ENCODE assay signal across 8 mouse cellular contexts in the genomic region with DNA sequence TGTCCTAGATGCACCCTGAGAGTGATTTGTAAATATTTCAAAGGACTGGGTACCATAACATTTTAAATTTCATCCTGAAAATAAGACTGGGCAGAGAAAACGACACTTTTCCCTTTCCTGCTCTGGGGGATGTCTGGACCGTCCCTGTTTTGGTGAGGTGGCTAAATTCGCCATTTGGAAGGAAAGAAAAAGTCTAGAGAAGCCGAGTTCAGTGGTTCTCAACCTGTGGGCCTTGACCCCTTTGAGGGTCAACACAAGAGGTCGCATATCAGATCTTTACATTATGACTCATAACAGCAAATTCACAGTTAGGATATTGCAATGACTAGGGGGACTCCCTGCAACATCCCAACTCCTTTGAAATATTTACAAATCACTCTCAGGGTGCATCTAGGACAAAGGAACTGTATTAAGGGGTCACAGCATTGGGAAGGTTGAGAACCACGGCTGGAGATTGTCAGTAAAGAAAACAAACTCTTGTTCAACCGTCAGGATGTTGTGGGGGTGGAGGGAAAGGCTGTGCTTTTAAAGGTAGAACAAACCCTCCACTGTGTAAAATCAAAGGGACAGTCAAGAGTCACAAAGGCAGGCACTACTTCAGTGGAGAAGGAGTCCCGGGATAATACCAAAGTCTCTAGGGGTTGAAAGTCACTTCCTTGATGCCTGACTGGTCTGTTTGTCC. TPM values are rescaled to one million over a fixed set of nuclear protein-coding genes. Genes with fewer than 3 reads are reported as not detected.
A peak's percentile ranks its signal among the peaks of the same experiment; 100 is the strongest.
DNase-seq lines count a peak whose midpoint lies in the region; ATAC-seq lines count a peak whose summit lies in the region.

No protein-coding gene starts in this region.

- H3K4me1 ChIP-seq in kidney, embryonic 16.5 days (ENCODE audit: insufficient read depth, low read length): peaks cover 43% of the 10 kb centered on the region
- peaks cover 10% of the 10 kb centered on the region for H3K4me1 ChIP-seq in hindbrain, embryonic 16.5 days (ENCODE audit: control insufficient read depth, insufficient read depth, low read depth, low read length)
- peaks cover 9% of the 10 kb centered on the region for H3K4me1 ChIP-seq in midbrain, embryonic 16.5 days (ENCODE audit: control insufficient read depth, insufficient read depth, low read length)

- peak overlapping the region; percentile 9; the same call in 1 of the 2 replicates for H3K27ac ChIP-seq in kidney, embryonic 16.5 days (ENCODE audit: low read length)
- peak overlapping the region; percentile 65 for H3K27ac ChIP-seq in hindbrain, embryonic 16.5 days (ENCODE audit: low read depth, low read length)
- peak overlapping the region; percentile 47; the same call in 1 of the 2 replicates for H3K27ac ChIP-seq in midbrain, embryonic 16.5 days (ENCODE audit: low read length)

- ATAC-seq in kidney, embryonic 16.5 days (ENCODE audit: low FRiP score, low TSS enrichment): no peak
- no peak for ATAC-seq in hindbrain, embryonic 16.5 days
- ATAC-seq in midbrain, embryonic 16.5 days: no peak

- peak overlapping the region; percentile 85 for H3K4me3 ChIP-seq in kidney, embryonic 16.5 days (ENCODE audit: low read length)
- H3K4me3 ChIP-seq in hindbrain, embryonic 16.5 days (ENCODE audit: low read length): peak overlapping the region; percentile 78
- peak overlapping the region; percentile 79 for H3K4me3 ChIP-seq in midbrain, embryonic 16.5 days (ENCODE audit: low read depth, low read length)

- no peak for DNase-seq in kidney, adult 18-20 months
- DNase-seq in embryo, embryonic 9.5 days (ENCODE audit: extremely low spot score): peak; percentile 57
- DNase-seq in gastrocnemius, postnatal 25 days: no peak
- no peak for DNase-seq in gastrocnemius, postnatal 4 days (ENCODE audit: low spot score in 2 of 2)
- no peak for DNase-seq in right cerebral cortex, adult 2 months (ENCODE audit: low spot score in 2 of 2)

- 20% methylated on average over 8 of the region's 8 CpGs for WGBS in kidney, embryonic 16.5 days
- 31% methylated on average over 8 of the region's 8 CpGs for WGBS in hindbrain, embryonic 16.5 days
- 28% methylated on average over 8 of the region's 8 CpGs for WGBS in midbrain, embryonic 16.5 days

- no peaks in the 10 kb centered on the region for H3K9me3 ChIP-seq in kidney, embryonic 16.5 days (ENCODE audit: low read length)
- no peaks in the 10 kb centered on the region for H3K9me3 ChIP-seq in hindbrain, embryonic 16.5 days (ENCODE audit: control insufficient read depth, low read length)
- no peaks in the 10 kb centered on the region for H3K9me3 ChIP-seq in midbrain, embryonic 16.5 days (replicated peaks; ENCODE audit: control insufficient read depth, low read length, poor library complexity, severe bottlenecking)

- no peaks in the 10 kb centered on the region for H3K27me3 ChIP-seq in kidney, embryonic 16.5 days (ENCODE audit: insufficient read depth, low read length)
- no peaks in the 10 kb centered on the region for H3K27me3 ChIP-seq in hindbrain, embryonic 16.5 days (replicated peaks; ENCODE audit: control insufficient read depth, insufficient read depth, low read length)
- H3K27me3 ChIP-seq in midbrain, embryonic 16.5 days (ENCODE audit: control insufficient read depth, insufficient read depth, low read depth, low read length): no peaks in the 10 kb centered on the region

- H3K4me2 ChIP-seq in kidney, embryonic 16.5 days (replicated peaks; ENCODE audit: low read depth, low read length): peak overlapping the region; percentile 72
- peak overlapping the region; percentile 96 for H3K4me2 ChIP-seq in hindbrain, embryonic 16.5 days (ENCODE audit: low read length)
- H3K4me2 ChIP-seq in midbrain, embryonic 16.5 days (ENCODE audit: low read length): peak overlapping the region; percentile 91

- H3K36me3 ChIP-seq in kidney, embryonic 16.5 days (ENCODE audit: insufficient read depth, low read length): no peaks in the 10 kb centered on the region
- no peaks in the 10 kb centered on the region for H3K36me3 ChIP-seq in hindbrain, embryonic 16.5 days (ENCODE audit: control insufficient read depth, insufficient read depth, low read length)
- no peaks in the 10 kb centered on the region for H3K36me3 ChIP-seq in midbrain, embryonic 16.5 days (ENCODE audit: control insufficient read depth, insufficient read depth, low read length)

- H3K9ac ChIP-seq in kidney, embryonic 16.5 days (replicated peaks; ENCODE audit: low read length): peak overlapping the region; percentile 3; the same call in 1 of the 2 replicates
- peak overlapping the region; percentile 50 for H3K9ac ChIP-seq in hindbrain, embryonic 16.5 days (ENCODE audit: low read depth, low read length)
- H3K9ac ChIP-seq in midbrain, embryonic 16.5 days (ENCODE audit: low read depth, low read length): peak overlapping the region; percentile 48; the same call in 1 of the 2 replicates

RNA-seq across cellular contexts. Expression of a gene that starts 3.2 kb away (rescaled TPM):
- 27.3 and 36.6 TPM in 2 replicates for polyA plus RNA-seq in kidney, embryonic 16.5 days (2015; fragmentation: Nextera tagmentation; extraction: Ambion mirVana)
- 54.4 and 54.8 TPM in 2 replicates for polyA plus RNA-seq in hindbrain, embryonic 16.5 days (2015; fragmentation: Nextera tagmentation; extraction: Ambion mirVana)
- polyA plus RNA-seq in midbrain, embryonic 16.5 days (2015; fragmentation: Nextera tagmentation; extraction: Ambion mirVana): 30.8 and 30.9 TPM in 2 replicates
- total RNA-seq in gastrocnemius, postnatal 25 days (2021): 1 to 10 TPM; 3.4 to 3.7 TPM
- total RNA-seq in gastrocnemius, postnatal 4 days (2021): 10 to 100 TPM; 13.5 to 13.6 TPM

RNA-seq across cellular contexts. Expression of a gene that starts 36.2 kb away (rescaled TPM):
- 203 and 209 TPM in 2 replicates for polyA plus RNA-seq in kidney, embryonic 16.5 days (2015; fragmentation: Nextera tagmentation; extraction: Ambion mirVana)
- 147 and 161 TPM in 2 replicates for polyA plus RNA-seq in hindbrain, embryonic 16.5 days (2015; fragmentation: Nextera tagmentation; extraction: Ambion mirVana)
- polyA plus RNA-seq in midbrain, embryonic 16.5 days (2015; fragmentation: Nextera tagmentation; extraction: Ambion mirVana): 163 and 179 TPM in 2 replicates
- total RNA-seq in gastrocnemius, postnatal 25 days (2021): 10 to 100 TPM; 44.2 to 52.7 TPM
- 100 to 1,000 TPM; 124 to 133 TPM for total RNA-seq in gastrocnemius, postnatal 4 days (2021)

Comparison
In these comparisons a context has a peak if more than half of its experiments do, and no peak if none do; other contexts are left out.
1. H3K27ac ChIP-seq: peak in every context shown above with its lines; median percentile 65 in hindbrain, embryonic 16.5 days; 47 in midbrain, embryonic 16.5 days; 9 in kidney, embryonic 16.5 days.